Mouse (Mus musculus) stomach, postnatal 0 days (tissue): ENCODE measurements around the gene Spg21.

ENCODE experiments used
- CTCF ChIP-seq: IDR thresholded peaks from 2 replicates; pipeline ENCODE4 v1.5.1; 2016; ENCODE audit warnings: antibody characterized with exemption, low read depth, mild to moderate bottlenecking, moderate library complexity
- EP300 ChIP-seq: optimal IDR thresholded peaks from 2 replicates; pipeline ENCODE3; 2016; ENCODE audit warnings: antibody characterized with exemption

DNA sequence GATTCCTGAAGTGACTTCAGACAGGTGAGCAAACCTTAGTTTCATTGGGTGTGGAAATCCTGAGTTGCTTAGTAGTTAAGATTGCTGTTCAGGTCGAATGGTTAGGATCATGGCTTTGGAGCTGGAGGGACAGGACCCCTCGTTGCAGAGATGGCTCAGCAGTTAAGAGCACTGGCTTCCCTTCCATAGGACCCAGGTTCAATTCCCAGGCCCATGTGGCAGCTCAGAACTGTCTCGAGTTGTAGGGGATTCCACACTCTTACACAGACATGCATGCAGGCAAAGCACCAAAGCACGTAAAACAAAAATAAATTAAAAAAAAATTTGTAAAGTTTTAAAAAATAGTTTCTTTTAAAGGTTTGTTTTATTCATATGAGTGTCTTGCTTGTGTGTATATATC is 25.5 kb upstream of the Spg21 start:
- TF ChIP-seq CTCF (no peak), EP300 (no peak)
